In genomic region chrX:166660715-166661042, GRCm38 (mm10) we compare ENCODE assay signal across 8 mouse cellular contexts.
DNase-seq lines count a peak whose midpoint lies in the region; ATAC-seq lines count a peak whose summit lies in the region.

No protein-coding gene starts in this region.

- H3K4me1 ChIP-seq in heart, embryonic 16.5 days (ENCODE audit: control insufficient read depth, insufficient read depth, low read length) = peaks cover 4% of the 10 kb centered on the region; the same call in 1 of the 2 replicates
- no peaks in the 10 kb centered on the region; the same call in 1 of the 2 replicates for H3K4me1 ChIP-seq in liver, embryonic 12.5 days

- DNase-seq in embryo, embryonic 10.5 days (ENCODE audit: low spot score) = peak; percentile 90
- no peak for DNase-seq in embryo, embryonic 10 days (ENCODE audit: low spot score)
- DNase-seq in ovary, postnatal 14 days (ENCODE audit: low spot score) = peak; percentile 43
- DNase-seq in ovary, adult 18-20 months (ENCODE audit: low spot score) = no peak
- peak; percentile 84 for DNase-seq in retina, embryonic 14.5 days (ENCODE audit: low spot score)
- DNase-seq in embryo, embryonic 11 days = no peak

- no peaks in the 10 kb centered on the region for H3K9me3 ChIP-seq in heart, embryonic 16.5 days (replicated peaks; ENCODE audit: control insufficient read depth, low read length)
- H3K9me3 ChIP-seq in liver, embryonic 12.5 days (replicated peaks) = no peaks in the 10 kb centered on the region

- H3K4me2 ChIP-seq in heart, embryonic 16.5 days (ENCODE audit: low read depth, low read length) = peak overlapping the region; percentile 56; the same call in 1 of the 2 replicates
- peak overlapping the region; percentile 58 for H3K4me2 ChIP-seq in liver, embryonic 12.5 days

- no peak overlapping the region; the same call in 1 of the 2 replicates for H3K4me3 ChIP-seq in heart, embryonic 16.5 days (ENCODE audit: low read length)
- H3K4me3 ChIP-seq in liver, embryonic 12.5 days = no peak overlapping the region

- ATAC-seq in heart, embryonic 16.5 days (replicated peaks; ENCODE audit: extremely low read depth, insufficient read depth, low FRiP score) = no peak; the same call in 1 of the 2 replicates
- no peak for ATAC-seq in liver, embryonic 12.5 days

- H3K36me3 ChIP-seq in heart, embryonic 16.5 days (ENCODE audit: control insufficient read depth, insufficient read depth) = no peaks in the 10 kb centered on the region
- no peaks in the 10 kb centered on the region for H3K36me3 ChIP-seq in liver, embryonic 12.5 days

- WGBS in heart, embryonic 16.5 days = 22% methylated on average over 6 of the region's 6 CpGs
- 23% methylated on average over 6 of the region's 6 CpGs for WGBS in liver, embryonic 12.5 days (ENCODE audit: insufficient replicate concordance)

- no peak overlapping the region for H3K9ac ChIP-seq in heart, embryonic 16.5 days (ENCODE audit: low read length)
- no peak overlapping the region for H3K9ac ChIP-seq in liver, embryonic 12.5 days

- no peaks in the 10 kb centered on the region for H3K27me3 ChIP-seq in heart, embryonic 16.5 days (ENCODE audit: control insufficient read depth, insufficient read depth, low read length)
- H3K27me3 ChIP-seq in liver, embryonic 12.5 days (replicated peaks) = peaks cover 10% of the 10 kb centered on the region; the same call in 1 of the 2 replicates

- H3K27ac ChIP-seq in heart, embryonic 16.5 days (ENCODE audit: low read length) = no peak overlapping the region
- H3K27ac ChIP-seq in liver, embryonic 12.5 days = no peak overlapping the region

Comparison
In these comparisons a context has a peak if more than half of its experiments do, and no peak if none do; other contexts are left out.
1. DNase-seq: peak in embryo, embryonic 10.5 days (single experiment), ovary, postnatal 14 days (single experiment) and retina, embryonic 14.5 days (single experiment); none in embryo, embryonic 10 days (single experiment), ovary, adult 18-20 months (single experiment) and embryo, embryonic 11 days (single experiment).